Mouse (Mus musculus): ENCODE results near the gene Gm4553.
"Not testable (repeated sequence)": the region's sequence is repeated elsewhere in the genome, so short reads cannot be mapped to it uniquely, and the experiment has no call there.

The Gm4553 gene

GRCm38 (mm10) chr7:142165639-142166038 is at the start of gene Gm4553:
Gene Gm4553, minus strand, starts transcription at chr7:142165739.
- DNase-seq (ENCODE audit: low read depth, low spot score), result not testable (repeated sequence)

GRCm38 (mm10) chr7:142212136-142212535 is 46.6 kb upstream of the Gm4553 start:
- not testable (repeated sequence) for DNase-seq (ENCODE audit: low read depth, low spot score)

- DNase-seq (ENCODE audit: low read depth, low spot score), result no peak
Measured at GRCm38 (mm10) chr7:142211559-142211958, 46.0 kb upstream of the Gm4553 start, which contains the start of gene Gm7579. Gene Gm7579, plus strand, starts transcription at chr7:142211859.

- DNase-seq (ENCODE audit: low read depth, low spot score), result not testable (repeated sequence)
Measured at GRCm38 (mm10) chr7:142206891-142207290, 41.4 kb upstream of the Gm4553 start.

GRCm38 (mm10) chr7:142205488-142205887 is 39.9 kb upstream of the Gm4553 start:
- DNase-seq (ENCODE audit: low read depth, low spot score), result no peak

- DNase-seq (ENCODE audit: low read depth, low spot score), result no peak
Measured at GRCm38 (mm10) chr7:142201064-142201463, 35.5 kb upstream of the Gm4553 start, which contains the start of gene Krtap5-3. Gene Krtap5-3, plus strand, starts transcription at chr7:142201364.

- no peak for DNase-seq (ENCODE audit: low read depth, low spot score)
Measured at GRCm38 (mm10) chr7:142198748-142199147, 33.2 kb upstream of the Gm4553 start.

GRCm38 (mm10) chr7:142190289-142190688 is 24.8 kb upstream of the Gm4553 start, which contains the start of gene Gm10153:
Gene Gm10153, minus strand, starts transcription at chr7:142190389.
- no peak for DNase-seq (ENCODE audit: low read depth, low spot score)

- no peak for DNase-seq (ENCODE audit: low read depth, low spot score)
Measured at GRCm38 (mm10) chr7:142188156-142188555, 22.6 kb upstream of the Gm4553 start.

GRCm38 (mm10) chr7:142181021-142181420 is 15.5 kb upstream of the Gm4553 start:
- no peak for DNase-seq (ENCODE audit: low read depth, low spot score)

- no peak for DNase-seq (ENCODE audit: low read depth, low spot score)
Measured at GRCm38 (mm10) chr7:142178685-142179084, 13.1 kb upstream of the Gm4553 start.

- DNase-seq (ENCODE audit: low read depth, low spot score), result not testable (repeated sequence)
Measured at GRCm38 (mm10) chr7:142175905-142176304, 10.4 kb upstream of the Gm4553 start, which contains the start of gene Krtap5-2. Gene Krtap5-2, minus strand, starts transcription at chr7:142176005.

GRCm38 (mm10) chr7:142169836-142170235 is 4.3 kb upstream of the Gm4553 start:
- DNase-seq (ENCODE audit: low read depth, low spot score), result peak; percentile 22

- no peak for DNase-seq (ENCODE audit: low read depth, low spot score)
Measured at GRCm38 (mm10) chr7:142159366-142159765, 6.2 kb downstream of the Gm4553 start.

- DNase-seq (ENCODE audit: low read depth, low spot score), result not testable (repeated sequence)
Measured at GRCm38 (mm10) chr7:142157013-142157412, 8.5 kb downstream of the Gm4553 start, which contains the start of gene Gm29735. Gene Gm29735, minus strand, starts transcription at chr7:142157113.

- no peak for DNase-seq (ENCODE audit: low read depth, low spot score)
Measured at GRCm38 (mm10) chr7:142155308-142155707, 10.2 kb downstream of the Gm4553 start.

GRCm38 (mm10) chr7:142152191-142152590 is 13.3 kb downstream of the Gm4553 start:
- DNase-seq (ENCODE audit: low read depth, low spot score), result no peak

GRCm38 (mm10) chr7:142148633-142149032 is 16.9 kb downstream of the Gm4553 start:
- DNase-seq (ENCODE audit: low read depth, low spot score), result no peak

- DNase-seq (ENCODE audit: low read depth, low spot score), result peak; percentile 32
Measured at GRCm38 (mm10) chr7:142146033-142146432, 19.5 kb downstream of the Gm4553 start.

GRCm38 (mm10) chr7:142145413-142145940 is 20.1 kb downstream of the Gm4553 start:
- no peak for DNase-seq (ENCODE audit: low read depth, low spot score)

GRCm38 (mm10) chr7:142144507-142144906 is 21.0 kb downstream of the Gm4553 start, which contains the start of gene Gm45337:
Gene Gm45337, minus strand, starts transcription at chr7:142144607.
- DNase-seq (ENCODE audit: low read depth, low spot score), result no peak

- DNase-seq (ENCODE audit: low read depth, low spot score), result not testable (repeated sequence)
Measured at GRCm38 (mm10) chr7:142143506-142144010, 22.0 kb downstream of the Gm4553 start.

- DNase-seq (ENCODE audit: low read depth, low spot score), result no peak
Measured at GRCm38 (mm10) chr7:142140696-142141095, 24.8 kb downstream of the Gm4553 start.

Data from retina, adult 2 months (tissue).